Comparison of ENCODE assay signal across 7 mouse cellular contexts in the genomic region with DNA sequence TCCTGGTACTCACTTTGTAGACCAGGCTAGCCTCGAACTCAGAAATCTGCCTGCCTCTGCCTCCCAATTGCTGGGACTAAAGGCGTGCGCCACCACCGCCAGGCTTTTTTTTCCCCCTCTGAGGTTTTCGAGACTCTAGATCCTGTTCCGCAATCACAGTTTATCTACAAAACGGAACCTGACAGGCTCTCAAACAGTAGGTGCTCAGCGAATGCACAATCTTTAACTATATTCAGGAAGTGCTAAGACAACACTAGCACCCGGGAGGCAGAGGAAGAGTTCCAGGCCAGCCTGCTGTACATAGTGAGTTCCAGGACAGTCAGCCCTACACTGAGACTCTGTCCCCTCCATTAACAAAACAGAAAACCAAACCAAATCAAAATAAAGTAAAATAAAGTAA. TPM values are rescaled to one million over a fixed set of nuclear protein-coding genes. Genes with fewer than 3 reads are reported as not detected.
DNase-seq lines count a peak whose midpoint lies in the region; ATAC-seq lines count a peak whose summit lies in the region.

No protein-coding gene starts in this region.

- no peaks in the 10 kb centered on the region for H3K27me3 ChIP-seq in lung, embryonic 16.5 days (ENCODE audit: control insufficient read depth, insufficient read depth, low read depth, low read length)
- H3K27me3 ChIP-seq in embryonic facial prominence, embryonic 13.5 days, result no peaks in the 10 kb centered on the region
- no peaks in the 10 kb centered on the region for H3K27me3 ChIP-seq in intestine, embryonic 16.5 days (replicated peaks; ENCODE audit: control insufficient read depth, insufficient read depth, low read length)
- 0 out of 2 replicates have a peak, but pooled peaks cover 4% of the 10 kb centered on the region for H3K27me3 ChIP-seq in neural tube, embryonic 15.5 days (replicated peaks)

- DNase-seq in lung, adult 18-20 months, result no peak
- no peak for DNase-seq in frontal cortex, postnatal 36 days (ENCODE audit: low spot score in 2 of 2)
- DNase-seq in gastrocnemius, postnatal 4 days (ENCODE audit: low spot score in 2 of 2), result no peak

- H3K4me3 ChIP-seq in lung, embryonic 16.5 days (ENCODE audit: low read length), result peak overlapping the region; percentile 57
- H3K4me3 ChIP-seq in embryonic facial prominence, embryonic 13.5 days, result peak overlapping the region; percentile 48
- H3K4me3 ChIP-seq in intestine, embryonic 16.5 days (ENCODE audit: low read length), result peak overlapping the region; percentile 66
- H3K4me3 ChIP-seq in neural tube, embryonic 15.5 days (replicated peaks), result no peak overlapping the region

- no peaks in the 10 kb centered on the region for H3K9me3 ChIP-seq in lung, embryonic 16.5 days (ENCODE audit: control insufficient read depth, low read length)
- H3K9me3 ChIP-seq in embryonic facial prominence, embryonic 13.5 days, result no peaks in the 10 kb centered on the region
- no peaks in the 10 kb centered on the region for H3K9me3 ChIP-seq in intestine, embryonic 16.5 days (ENCODE audit: control insufficient read depth, low read length)
- H3K9me3 ChIP-seq in neural tube, embryonic 15.5 days (replicated peaks), result no peaks in the 10 kb centered on the region

- H3K4me2 ChIP-seq in lung, embryonic 16.5 days (ENCODE audit: low read depth, low read length), result peak overlapping the region; percentile 95
- peak overlapping the region; percentile 92 for H3K4me2 ChIP-seq in embryonic facial prominence, embryonic 13.5 days
- H3K4me2 ChIP-seq in intestine, embryonic 16.5 days (ENCODE audit: low read depth, low read length), result peak overlapping the region; percentile 92
- H3K4me2 ChIP-seq in neural tube, embryonic 15.5 days, result peak overlapping the region; percentile 56

- no peak for ATAC-seq in lung, embryonic 16.5 days (ENCODE audit: low read depth)
- ATAC-seq in embryonic facial prominence, embryonic 13.5 days (ENCODE audit: insufficient number of reproducible peaks, insufficient read depth, low FRiP score, low TSS enrichment, low read depth), result no peak
- no peak for ATAC-seq in intestine, embryonic 16.5 days
- ATAC-seq in neural tube, embryonic 15.5 days (ENCODE audit: low FRiP score), result no peak

- H3K9ac ChIP-seq in lung, embryonic 16.5 days (ENCODE audit: low read length), result peak overlapping the region; percentile 73
- H3K9ac ChIP-seq in embryonic facial prominence, embryonic 13.5 days, result peak overlapping the region; percentile 72; the same call in 1 of the 2 replicates
- peak overlapping the region; percentile 82 for H3K9ac ChIP-seq in intestine, embryonic 16.5 days (ENCODE audit: low read depth, low read length)
- H3K9ac ChIP-seq in neural tube, embryonic 15.5 days (replicated peaks), result no peak overlapping the region

- H3K36me3 ChIP-seq in lung, embryonic 16.5 days (ENCODE audit: control insufficient read depth, insufficient read depth, low read length), result peaks cover 6% of the 10 kb centered on the region
- peaks cover 37% of the 10 kb centered on the region for H3K36me3 ChIP-seq in embryonic facial prominence, embryonic 13.5 days
- peaks cover 15% of the 10 kb centered on the region for H3K36me3 ChIP-seq in intestine, embryonic 16.5 days (ENCODE audit: control insufficient read depth, insufficient read depth, low read length)
- peaks cover 23% of the 10 kb centered on the region for H3K36me3 ChIP-seq in neural tube, embryonic 15.5 days

- H3K4me1 ChIP-seq in lung, embryonic 16.5 days (replicated peaks; ENCODE audit: control insufficient read depth, insufficient read depth, low read length), result peaks cover 13% of the 10 kb centered on the region
- peaks cover 25% of the 10 kb centered on the region for H3K4me1 ChIP-seq in embryonic facial prominence, embryonic 13.5 days
- peaks cover 13% of the 10 kb centered on the region for H3K4me1 ChIP-seq in intestine, embryonic 16.5 days (ENCODE audit: control insufficient read depth, insufficient read depth, low read length)
- H3K4me1 ChIP-seq in neural tube, embryonic 15.5 days, result peaks cover 34% of the 10 kb centered on the region

- H3K27ac ChIP-seq in lung, embryonic 16.5 days (ENCODE audit: low read length), result no peak overlapping the region
- no peak overlapping the region for H3K27ac ChIP-seq in embryonic facial prominence, embryonic 13.5 days
- peak overlapping the region; percentile 91 for H3K27ac ChIP-seq in intestine, embryonic 16.5 days (ENCODE audit: low read length)
- H3K27ac ChIP-seq in neural tube, embryonic 15.5 days (replicated peaks), result no peak overlapping the region

- 63% methylated on average over 9 of the region's 9 CpGs for WGBS in lung, embryonic 16.5 days
- 74% methylated on average over 9 of the region's 9 CpGs for WGBS in embryonic facial prominence, embryonic 13.5 days
- 69% methylated on average over 9 of the region's 9 CpGs for WGBS in intestine, embryonic 16.5 days
- WGBS in neural tube, embryonic 15.5 days, result 80% methylated on average over 9 of the region's 9 CpGs

RNA-seq across cellular contexts. Expression of a gene that starts 4.6 kb away (rescaled TPM):
- 37.1 and 39.2 TPM in 2 replicates for polyA plus RNA-seq in lung, embryonic 16.5 days (2015; fragmentation: Nextera tagmentation; extraction: Ambion mirVana)
- polyA plus RNA-seq in embryonic facial prominence, embryonic 13.5 days (2015; fragmentation: Nextera tagmentation; extraction: Ambion mirVana), result 29.3 and 36.7 TPM in 2 replicates
- 78.6 and 79.8 TPM in 2 replicates for polyA plus RNA-seq in intestine, embryonic 16.5 days (2015; fragmentation: Nextera tagmentation; extraction: Ambion mirVana)
- polyA plus RNA-seq in neural tube, embryonic 15.5 days (2015; fragmentation: Nextera tagmentation; extraction: Ambion mirVana), result 40.5 and 43.5 TPM in 2 replicates
- 10 to 100 TPM; 27.0 to 27.4 TPM for total RNA-seq in gastrocnemius, postnatal 4 days (2021)

RNA-seq across cellular contexts. Expression of a gene that starts 10.8 kb away (rescaled TPM):
- 14.8 and 16.2 TPM in 2 replicates for polyA plus RNA-seq in lung, embryonic 16.5 days (2015; fragmentation: Nextera tagmentation; extraction: Ambion mirVana)
- polyA plus RNA-seq in embryonic facial prominence, embryonic 13.5 days (2015; fragmentation: Nextera tagmentation; extraction: Ambion mirVana), result 23.8 TPM in 2 replicates
- polyA plus RNA-seq in intestine, embryonic 16.5 days (2015; fragmentation: Nextera tagmentation; extraction: Ambion mirVana), result 24.9 and 25.6 TPM in 2 replicates
- polyA plus RNA-seq in neural tube, embryonic 15.5 days (2015; fragmentation: Nextera tagmentation; extraction: Ambion mirVana), result 536 and 627 TPM in 2 replicates
- 10 to 100 TPM; 41.0 to 44.4 TPM for total RNA-seq in gastrocnemius, postnatal 4 days (2021)

RNA-seq across cellular contexts. Expression of a gene that starts 11.2 kb away (rescaled TPM):
- polyA plus RNA-seq in lung, embryonic 16.5 days (2015; fragmentation: Nextera tagmentation; extraction: Ambion mirVana), result 56.0 and 56.8 TPM in 2 replicates
- 76.8 and 85.4 TPM in 2 replicates for polyA plus RNA-seq in embryonic facial prominence, embryonic 13.5 days (2015; fragmentation: Nextera tagmentation; extraction: Ambion mirVana)
- polyA plus RNA-seq in intestine, embryonic 16.5 days (2015; fragmentation: Nextera tagmentation; extraction: Ambion mirVana), result 63.7 and 65.3 TPM in 2 replicates
- polyA plus RNA-seq in neural tube, embryonic 15.5 days (2015; fragmentation: Nextera tagmentation; extraction: Ambion mirVana), result 97.5 and 102 TPM in 2 replicates
- total RNA-seq in gastrocnemius, postnatal 4 days (2021), result 10 to 100 TPM; 65.2 to 73.0 TPM

RNA-seq across cellular contexts. Expression of a gene that starts 39.5 kb away (rescaled TPM):
- polyA plus RNA-seq in lung, embryonic 16.5 days (2015; fragmentation: Nextera tagmentation; extraction: Ambion mirVana), result 13.7 and 14.3 TPM in 2 replicates
- polyA plus RNA-seq in embryonic facial prominence, embryonic 13.5 days (2015; fragmentation: Nextera tagmentation; extraction: Ambion mirVana), result 12.5 and 13.8 TPM in 2 replicates
- 12.9 and 15.1 TPM in 2 replicates for polyA plus RNA-seq in intestine, embryonic 16.5 days (2015; fragmentation: Nextera tagmentation; extraction: Ambion mirVana)
- 18.9 and 21.0 TPM in 2 replicates for polyA plus RNA-seq in neural tube, embryonic 15.5 days (2015; fragmentation: Nextera tagmentation; extraction: Ambion mirVana)
- total RNA-seq in gastrocnemius, postnatal 4 days (2021), result 10 to 100 TPM; 12.3 to 14.6 TPM

RNA-seq across cellular contexts. Expression of a gene that starts 41.8 kb away (rescaled TPM):
- polyA plus RNA-seq in lung, embryonic 16.5 days (2015; fragmentation: Nextera tagmentation; extraction: Ambion mirVana), result 0.10 and 0.19 TPM in 2 replicates
- 0.13 and 0.14 TPM in 2 replicates for polyA plus RNA-seq in embryonic facial prominence, embryonic 13.5 days (2015; fragmentation: Nextera tagmentation; extraction: Ambion mirVana)
- polyA plus RNA-seq in intestine, embryonic 16.5 days (2015; fragmentation: Nextera tagmentation; extraction: Ambion mirVana), result 0.28 and 0.64 TPM in 2 replicates
- polyA plus RNA-seq in neural tube, embryonic 15.5 days (2015; fragmentation: Nextera tagmentation; extraction: Ambion mirVana), result 0.17 and 0.40 TPM in 2 replicates
- 1 to 10 TPM; 1.4 to 1.5 TPM for total RNA-seq in gastrocnemius, postnatal 4 days (2021)

Comparison
In these comparisons a context has a peak if more than half of its experiments do, and no peak if none do; other contexts are left out.
1. RNA of a gene that starts 10.8 kb away (polyA plus RNA-seq): 536 to 627 TPM in neural tube, embryonic 15.5 days; 24.9 to 25.6 TPM in intestine, embryonic 16.5 days, 23.8 TPM in embryonic facial prominence, embryonic 13.5 days and 14.8 to 16.2 TPM in lung, embryonic 16.5 days; every median in the first group is over 10 times any median in the second.
2. Peak in every context shown above with its lines, with median percentiles within 50 percentile points of each other: H3K4me2 ChIP-seq.